Mouse (Mus musculus): Measurements from ENCODE around the gene Stum.

Stum gene

GRCm38 (mm10) chr1:180485346-180485745 is 2.0 kb upstream of the Stum start:
- DNase-seq: no peak

DNA sequence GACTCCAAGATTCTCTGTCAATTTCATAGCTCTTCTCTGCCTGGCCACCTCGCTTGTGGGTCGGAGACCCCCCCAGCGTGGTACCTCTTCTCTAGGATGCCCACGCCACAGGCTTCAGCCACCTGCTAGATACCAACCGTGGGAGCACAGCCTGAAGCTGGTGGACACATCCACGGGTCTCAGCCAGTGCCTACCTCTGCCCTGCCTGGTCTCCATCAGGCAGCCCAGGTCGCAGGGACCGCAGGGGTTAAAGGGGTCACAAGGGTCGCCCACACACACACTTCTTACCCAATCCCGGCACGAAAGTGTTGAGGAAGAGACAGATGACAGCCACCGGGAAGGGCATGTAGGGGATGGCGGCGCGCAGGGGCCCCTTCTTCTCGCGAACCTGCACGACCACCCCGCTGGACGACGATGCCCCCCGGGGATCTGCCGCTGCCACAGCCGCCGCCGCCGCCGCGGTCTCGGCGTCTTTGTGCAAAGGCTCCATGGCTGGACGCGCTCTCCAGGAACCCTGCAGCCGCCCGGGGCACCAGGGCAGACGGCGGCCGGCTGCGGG is 385 bp downstream of the Stum start:
- DNase-seq: no peak

GRCm38 (mm10) chr1:180481956-180482355 is 1.3 kb downstream of the Stum start:
- DNase-seq: no peak

GRCm38 (mm10) chr1:180481331-180481730 is 2.0 kb downstream of the Stum start:
- DNase-seq: no peak

- DNase-seq: no peak
These were observed 3.0 kb downstream of the Stum start for GRCm38 (mm10) chr1:180480325-180480724.

DNA sequence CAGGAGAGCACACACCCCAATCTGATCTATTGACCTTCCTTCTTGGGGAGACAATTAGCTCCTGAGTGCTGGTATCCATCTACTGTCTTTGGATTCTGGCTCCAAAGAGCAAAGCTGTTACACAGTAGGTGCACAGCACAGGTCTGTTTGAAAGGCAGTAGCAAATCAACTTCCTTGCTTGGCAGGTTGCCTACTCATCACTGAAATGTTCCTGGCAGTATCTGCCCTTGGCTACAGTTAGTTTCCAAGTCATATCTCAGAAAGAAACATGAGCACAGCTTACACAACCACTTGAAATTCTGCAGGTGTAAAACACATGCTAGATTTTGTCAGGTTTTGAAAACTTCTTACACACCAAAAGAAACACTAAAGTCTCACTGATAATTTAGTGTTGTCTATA is 9.7 kb downstream of the Stum start:
- no peak for DNase-seq

GRCm38 (mm10) chr1:180468004-180468403 is 15.3 kb downstream of the Stum start:
- DNase-seq: no peak

- DNase-seq: no peak
These were observed 17.7 kb downstream of the Stum start for GRCm38 (mm10) chr1:180465620-180466019.

DNA sequence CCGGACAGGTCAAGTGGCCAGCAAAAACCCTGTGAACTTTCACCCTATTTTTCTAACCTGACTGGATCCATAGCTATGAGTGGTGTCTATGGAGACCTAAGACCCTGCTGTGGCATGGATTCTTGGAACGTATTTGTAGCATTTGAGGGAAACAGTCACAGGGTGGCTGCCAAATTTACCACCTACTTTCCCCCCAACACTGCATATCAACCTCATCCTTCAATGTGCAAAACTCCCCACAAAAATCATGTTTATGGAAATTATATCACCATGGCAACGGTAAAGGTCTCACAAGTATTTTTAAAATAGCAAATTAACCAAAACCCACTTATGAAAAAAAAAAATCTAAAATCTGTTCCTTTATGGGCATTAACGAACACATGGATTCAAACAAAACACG is 18.9 kb downstream of the Stum start:
- DNase-seq: no peak

GRCm38 (mm10) chr1:180462983-180463475 is 20.3 kb downstream of the Stum start:
- no peak for DNase-seq

GRCm38 (mm10) chr1:180462396-180462795 is 20.9 kb downstream of the Stum start:
- no peak for DNase-seq

DNA sequence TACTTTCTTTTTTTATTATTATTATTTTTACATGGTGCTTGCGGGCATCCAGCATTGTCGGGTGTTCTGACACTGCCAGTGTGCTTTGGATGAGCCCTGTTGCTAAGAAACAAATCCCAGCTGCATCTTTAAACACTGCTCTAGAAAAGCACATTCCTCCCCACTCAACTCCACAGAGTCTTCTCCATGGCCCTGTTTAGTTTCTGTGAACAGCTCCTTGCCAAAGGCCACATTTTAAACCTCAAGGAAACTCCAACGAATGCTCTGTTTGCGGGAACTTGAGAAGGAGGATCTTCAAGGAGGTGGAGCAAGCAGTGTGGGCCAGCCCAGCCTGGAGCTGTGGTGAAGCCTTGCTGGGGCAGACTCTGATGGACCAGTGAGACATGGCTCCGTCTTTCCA is 22.6 kb downstream of the Stum start:
- peak in 1 of 2 experiments; percentile 41 for DNase-seq

GRCm38 (mm10) chr1:180458680-180459079 is 24.6 kb downstream of the Stum start:
- no peak for DNase-seq

DNA sequence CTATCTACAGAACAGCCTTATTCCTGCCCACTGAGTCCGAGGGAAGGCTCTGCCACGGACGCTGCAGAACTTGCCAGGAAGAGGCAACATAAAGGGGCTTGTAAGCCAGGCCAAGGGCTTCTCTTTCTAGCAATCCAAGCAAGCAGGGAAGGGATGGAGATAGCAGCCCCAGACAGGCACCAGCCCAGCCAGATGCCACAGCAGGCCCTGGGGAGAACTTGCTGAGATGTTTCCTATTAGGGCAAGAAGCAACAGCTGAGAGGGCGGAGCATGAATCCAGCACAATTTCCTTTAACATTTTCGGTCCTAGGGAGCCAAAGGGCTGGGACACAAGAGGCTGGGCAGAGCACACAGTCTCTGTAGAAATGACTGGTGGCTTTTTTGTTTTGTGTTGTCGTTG is 25.0 kb downstream of the Stum start:
- peak; percentile 35 to 47 for DNase-seq

DNA sequence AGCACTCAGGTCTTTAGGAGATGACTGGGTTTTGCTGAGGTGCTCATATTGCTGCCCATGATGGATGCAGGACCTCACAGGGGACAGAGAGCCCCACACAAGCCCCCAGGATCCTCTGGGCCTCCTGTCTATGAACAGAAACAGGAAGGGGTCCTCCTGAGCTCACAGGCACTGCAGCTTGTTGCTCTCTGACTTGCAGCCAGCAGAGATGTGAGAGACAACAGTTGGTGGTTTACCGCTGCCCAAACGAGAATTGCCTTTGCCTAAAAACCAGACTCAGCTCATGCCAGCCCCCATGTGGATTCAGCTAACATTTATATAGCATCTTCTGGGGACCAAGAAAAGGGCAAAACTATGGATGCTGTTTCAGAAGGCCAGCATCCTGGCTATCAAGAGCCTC is 33.7 kb downstream of the Stum start:
- no peak for DNase-seq

DNA sequence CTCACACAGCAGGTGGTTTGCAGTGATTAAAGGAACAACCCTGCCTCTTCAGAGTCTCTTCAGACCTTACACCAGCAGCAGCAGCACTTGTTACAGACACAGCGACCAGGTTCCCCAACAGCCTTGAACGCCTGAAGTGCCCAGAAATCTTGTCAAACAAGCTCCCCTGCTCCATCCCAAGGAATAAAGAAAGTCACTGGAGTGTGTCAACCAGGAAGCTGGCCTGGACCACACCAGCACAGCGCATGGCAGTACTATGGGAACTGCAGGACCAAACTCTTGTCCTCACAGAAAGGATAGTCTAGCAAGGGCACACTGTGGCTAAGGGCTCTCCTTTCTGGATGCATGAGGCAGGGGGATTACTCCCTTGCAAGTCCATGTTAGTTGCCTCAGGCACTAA is 38.9 kb downstream of the Stum start:
- no peak for DNase-seq

- DNase-seq: no peak
These were observed 43.8 kb downstream of the Stum start for GRCm38 (mm10) chr1:180439496-180439895.

- DNase-seq: no peak
These were observed 48.4 kb downstream of the Stum start for GRCm38 (mm10) chr1:180434925-180435324.

- peak; percentile 70 to 71 for DNase-seq
These were observed 49.3 kb downstream of the Stum start for GRCm38 (mm10) chr1:180433796-180434566.

DNA sequence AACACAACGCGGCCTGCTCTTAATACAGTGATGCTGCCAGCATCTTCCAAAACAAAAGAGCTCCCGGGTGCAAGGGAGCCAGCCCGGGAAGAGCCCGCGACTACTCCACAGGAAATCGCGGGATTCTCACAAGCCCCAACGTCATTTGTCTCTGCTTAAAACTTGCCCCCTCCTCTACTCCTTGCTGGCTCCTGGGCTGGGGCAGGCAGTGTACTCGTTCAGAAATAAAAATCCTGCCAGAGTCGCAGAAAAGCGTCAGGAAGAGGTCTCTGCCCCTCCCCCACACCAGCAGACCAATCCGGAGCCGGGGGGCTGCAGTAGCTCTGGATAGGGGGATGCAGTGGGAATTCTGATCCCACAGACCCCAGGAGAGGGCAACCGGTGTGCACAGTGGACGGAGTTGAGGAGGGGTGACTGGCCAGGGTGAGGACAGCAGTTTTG is 50.2 kb downstream of the Stum start:
- DNase-seq: no peak

GRCm38 (mm10) chr1:180431833-180432232 is 51.5 kb downstream of the Stum start:
- DNase-seq: no peak

DNA sequence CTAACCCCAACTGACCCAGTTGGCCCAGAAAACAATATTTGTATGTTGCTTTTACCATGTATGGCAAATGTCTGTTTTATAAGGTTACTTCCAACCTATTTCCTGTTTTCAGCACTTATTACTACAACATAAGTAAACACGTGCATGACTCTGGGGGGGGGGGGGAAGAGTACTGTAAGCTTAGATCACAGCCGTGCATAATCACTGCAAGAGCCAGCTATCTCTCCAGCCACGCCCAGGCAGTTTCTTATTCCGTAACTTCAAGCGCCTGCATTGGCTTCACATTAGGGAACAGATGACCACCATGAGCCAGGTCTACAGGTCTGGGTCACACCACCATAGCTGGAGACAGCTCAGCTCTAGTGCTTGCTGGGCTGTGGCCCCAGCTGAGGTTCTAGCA is 53.5 kb downstream of the Stum start:
- no peak for DNase-seq

DNA sequence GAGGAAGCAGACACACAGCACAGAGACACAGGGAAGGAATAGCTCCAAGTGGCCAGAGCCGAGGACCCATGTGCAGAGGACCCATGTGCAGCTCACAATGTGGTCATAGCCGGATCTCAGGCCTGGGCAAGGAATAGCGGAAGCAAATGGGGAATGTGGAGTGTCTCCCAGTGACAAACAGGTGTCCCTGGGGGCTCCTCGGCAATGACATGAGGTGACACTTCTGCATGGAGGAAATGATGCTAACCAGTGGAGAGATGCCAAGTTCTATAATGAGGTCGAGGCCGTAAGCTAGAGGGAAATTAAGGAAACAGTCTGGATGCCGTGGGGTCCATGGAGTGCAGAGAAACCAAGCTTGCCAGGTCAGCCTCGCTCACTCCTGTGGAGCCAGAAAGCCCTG is 54.4 kb downstream of the Stum start:
- DNase-seq: no peak

GRCm38 (mm10) chr1:180428101-180428712 is 55.1 kb downstream of the Stum start:
- DNase-seq: peak; percentile 55 to 57
